Mouse (Mus musculus) v-Abl transformed pro-B cells (cell line): ENCODE results near the gene Zdhhc6.

ENCODE experiments used
- in situ Hi-C, 2 experiments: fragments of 400-800 bp; cut with MboI; formaldehyde crosslinking; loops; one replicate each; pipeline ENCODE4 v1.15.1; 2025; ENCODE audit not compliant: unreplicated experiment in 2 of 2

Gene Zdhhc6

DNA sequence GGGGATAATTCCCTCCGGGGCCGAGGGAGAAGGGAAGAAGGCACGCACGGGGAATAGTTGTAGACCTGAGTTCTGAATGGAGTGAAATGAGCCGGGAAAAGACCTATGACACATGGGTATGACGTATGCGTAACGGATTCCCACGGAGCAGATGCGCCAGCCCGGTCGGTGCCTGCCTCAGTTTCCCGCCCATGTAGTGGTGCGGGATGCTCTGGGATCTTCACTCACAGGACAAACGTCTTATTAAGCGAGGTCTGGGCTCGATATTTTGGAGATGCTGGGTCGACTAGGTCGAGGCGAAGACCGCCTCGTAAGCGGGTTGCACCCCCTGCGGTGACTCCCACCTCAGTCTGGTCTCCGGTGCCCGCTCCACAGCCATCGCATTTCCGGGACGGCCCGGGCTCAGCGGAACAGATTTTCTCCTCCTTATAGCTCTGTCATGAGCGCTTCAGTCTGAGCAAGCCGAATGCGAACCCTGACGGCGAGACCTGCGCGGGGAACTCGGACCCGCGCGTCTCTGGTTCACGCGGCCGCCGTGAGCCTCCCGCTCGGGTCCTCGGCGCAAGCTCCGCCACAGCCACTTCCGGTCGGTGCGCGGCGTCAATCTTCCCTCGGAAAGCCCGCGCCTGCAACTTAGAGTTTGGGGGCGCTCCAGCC lies at the start of gene Zdhhc6:
Gene Zdhhc6 (minus strand): TSS at position 581 of the 657 bp plus-strand sequence.
- in situ Hi-C loops = loop anchor here (10.0 to 25.0 kb wide), 5 partner anchors 1278 to 1921 kb away; partner anchors contain the start of genes Bbip1 (in 2 of the 2), Shoc2 (in 2 of the 2), Adra2a (in 1 of the 2) and Smndc1 (in 1 of the 2)

DNA sequence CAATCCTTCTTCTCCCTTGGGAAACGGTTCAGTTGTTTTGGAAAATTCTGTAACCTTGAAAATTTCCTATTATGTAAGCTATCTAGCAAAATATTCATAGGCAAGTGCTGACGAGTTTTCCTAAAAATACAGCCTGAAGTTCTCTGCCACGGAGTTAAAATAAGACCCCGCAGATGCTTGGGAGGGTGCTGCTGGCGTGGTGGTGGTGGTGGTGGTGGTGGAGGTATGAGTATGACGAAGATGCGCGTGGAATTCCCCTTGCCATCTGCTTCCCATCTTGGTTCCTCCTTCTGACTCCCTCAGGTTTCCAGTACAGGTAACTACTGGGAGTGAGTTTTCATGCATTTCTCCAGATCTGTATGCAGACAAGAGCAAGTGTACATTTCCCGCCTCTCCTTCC lies 46.8 kb upstream of the Zdhhc6 start:
- in situ Hi-C loops = no loop called here

DNA sequence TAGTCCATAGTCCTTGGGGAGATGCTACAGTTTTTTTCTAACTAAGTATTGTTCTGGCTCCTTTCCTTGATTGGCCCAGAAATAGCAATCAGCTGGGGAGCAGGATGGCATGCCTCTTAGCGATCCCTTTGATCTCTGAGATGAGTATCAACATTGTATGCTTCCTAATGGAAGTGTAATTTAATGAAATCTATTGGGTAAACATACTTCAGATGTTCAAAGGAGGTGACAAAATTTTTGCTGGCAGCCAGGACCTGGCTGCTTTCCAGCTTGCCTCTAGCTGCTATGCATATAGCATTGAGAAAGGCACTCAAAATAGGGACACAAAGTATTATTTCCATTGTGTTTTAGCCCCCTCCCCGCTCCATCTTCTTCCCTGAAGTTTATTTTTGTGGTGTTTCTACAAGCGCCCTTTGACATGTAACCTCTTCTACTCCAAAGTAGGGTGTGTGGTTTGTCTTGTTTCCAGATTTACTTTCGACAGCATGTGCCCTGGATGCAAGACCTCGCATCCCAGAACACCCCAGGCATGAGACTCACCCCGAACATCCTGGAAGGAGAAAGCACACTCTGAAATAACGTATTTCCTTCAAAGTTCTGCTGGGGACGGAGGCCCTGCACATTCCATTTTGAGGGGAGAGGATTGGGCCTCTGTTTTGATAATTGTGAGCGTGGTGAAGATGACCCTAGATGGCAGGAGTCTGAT lies 35.0 kb upstream of the Zdhhc6 start:
- in situ Hi-C loops = no loop called here

DNA sequence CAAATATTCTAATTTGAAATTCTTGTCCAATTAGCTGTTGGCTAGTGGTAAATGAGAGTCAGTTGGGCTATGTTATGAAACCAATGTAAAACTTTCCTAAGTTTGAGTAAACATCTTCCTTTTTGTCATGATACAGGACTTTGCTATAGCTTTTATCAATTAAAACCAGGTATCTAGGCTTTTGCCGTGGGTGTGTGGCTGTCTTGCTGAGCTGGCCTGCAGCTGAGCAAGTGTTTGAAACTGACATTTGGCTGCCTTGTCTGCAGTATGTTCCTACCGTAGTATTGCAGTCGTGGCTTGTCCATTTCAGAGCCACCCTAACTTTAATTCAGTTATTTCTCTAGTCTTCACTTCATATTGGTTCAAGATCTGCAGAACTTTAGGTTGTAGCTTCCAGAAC lies 32.4 kb upstream of the Zdhhc6 start:
- in situ Hi-C loops = loop anchor here in 1 of 2 experiments (10.0 kb wide), 1 partner anchor 527 kb away; no protein-coding TSS in a partner anchor

DNA sequence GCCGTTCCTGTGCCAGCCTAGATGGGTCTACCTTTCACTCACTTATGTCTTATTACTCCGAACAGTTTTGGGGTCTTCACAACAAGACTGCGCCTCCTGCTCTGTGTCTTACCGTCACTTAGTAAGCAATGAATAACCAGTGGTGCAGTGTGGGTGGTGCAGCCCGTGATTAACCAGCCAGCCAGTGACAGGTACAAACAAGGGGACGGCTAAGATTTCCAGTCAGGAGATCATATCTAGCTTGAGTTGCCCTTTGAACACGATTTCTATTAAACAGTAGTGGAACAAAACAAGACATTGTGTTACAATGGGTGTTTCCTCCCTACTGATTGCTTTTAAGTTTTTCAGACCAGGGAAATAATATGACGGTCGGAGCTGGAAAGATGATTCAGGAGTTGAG lies 27.4 kb upstream of the Zdhhc6 start:
- in situ Hi-C loops = loop anchor here in 1 of 2 experiments (10.0 kb wide), 1 partner anchor 532 kb away; no protein-coding TSS in a partner anchor

DNA sequence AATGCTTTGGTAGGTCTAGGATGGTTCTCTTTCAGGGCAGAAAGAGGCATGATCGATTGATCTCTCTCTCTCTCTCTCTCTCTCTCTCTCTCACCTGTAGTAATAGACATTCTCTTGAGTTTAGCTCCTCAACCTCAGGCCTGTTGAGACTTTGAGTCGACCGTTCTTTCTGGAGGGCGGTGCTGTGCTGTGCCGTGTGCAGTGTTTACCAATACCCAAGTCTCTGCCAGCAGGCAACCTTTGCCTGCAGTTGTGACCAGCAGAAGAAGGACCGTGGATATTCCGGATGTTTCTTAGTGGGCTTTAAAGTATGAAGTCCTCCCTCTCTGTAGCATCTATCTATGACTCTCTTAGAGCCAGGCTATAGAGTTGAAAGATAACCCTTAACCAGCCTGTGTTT lies 26.6 kb upstream of the Zdhhc6 start:
- in situ Hi-C loops = loop anchor here in 1 of 2 experiments (10.0 kb wide), 1 partner anchor 532 kb away; no protein-coding TSS in a partner anchor

DNA sequence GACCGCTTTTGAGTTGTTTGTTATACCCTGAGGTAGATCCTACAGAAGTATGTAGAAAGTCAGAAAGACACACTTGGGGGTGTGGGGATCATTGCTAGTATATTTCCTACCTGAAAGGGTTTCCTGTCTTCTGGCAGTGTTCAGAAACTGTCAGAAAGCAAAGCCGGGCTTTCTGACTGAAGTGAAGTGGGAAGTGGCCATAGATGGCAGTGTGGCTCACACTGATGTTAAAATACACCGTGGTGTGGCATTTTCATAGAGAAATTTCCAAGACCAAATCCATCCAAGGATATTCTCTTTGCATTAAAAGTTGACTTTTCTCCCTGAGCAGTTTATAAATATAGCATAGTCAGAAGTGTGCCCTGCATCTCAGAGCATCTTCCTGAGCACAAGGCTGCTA lies 25.5 kb upstream of the Zdhhc6 start:
- in situ Hi-C loops = loop anchor here in 1 of 2 experiments (10.0 kb wide), 1 partner anchor 533 kb away; no protein-coding TSS in a partner anchor

DNA sequence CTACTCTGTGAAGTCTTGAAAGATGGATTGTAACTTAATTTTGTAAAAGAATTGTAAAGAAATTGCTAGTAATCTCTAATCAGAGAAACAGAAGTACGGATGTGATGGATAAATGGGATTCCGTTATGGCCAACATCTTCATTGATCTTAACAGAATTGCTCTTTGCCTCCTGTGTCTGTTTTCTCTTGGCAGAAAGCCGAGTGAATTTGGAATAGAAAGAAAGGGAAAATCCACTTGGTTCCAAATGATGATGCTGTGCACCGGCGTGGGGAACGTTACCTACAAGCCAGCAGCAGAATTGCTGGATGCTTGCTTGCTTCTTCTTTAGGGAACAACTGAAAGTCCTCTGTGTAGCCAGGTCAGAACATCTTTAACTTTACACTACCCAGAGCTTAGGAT lies 24.7 kb upstream of the Zdhhc6 start:
- in situ Hi-C loops = loop anchor here in 1 of 2 experiments (10.0 kb wide), 1 partner anchor 534 kb away; no protein-coding TSS in a partner anchor

DNA sequence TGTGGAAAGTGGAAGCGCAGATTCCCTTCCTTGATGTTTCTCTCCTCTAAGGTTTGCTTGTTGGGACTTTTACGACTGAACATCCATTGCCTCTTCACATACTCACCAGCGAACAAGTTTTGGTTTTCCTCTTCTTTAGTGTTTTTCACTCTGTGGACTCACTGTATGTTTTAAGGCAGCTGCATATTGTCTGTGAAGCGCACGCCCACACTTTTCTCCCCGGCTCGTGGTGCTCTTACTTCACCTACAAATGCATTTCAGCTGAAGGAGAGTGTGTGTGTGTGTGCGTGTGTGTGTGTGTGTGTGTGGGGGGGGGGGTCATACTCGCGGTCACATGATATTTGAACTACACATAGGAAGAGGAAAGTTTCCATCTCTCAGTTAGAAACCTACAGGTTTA lies 21.8 kb upstream of the Zdhhc6 start:
- in situ Hi-C loops = loop anchor here (5.0 kb wide), 3 partner anchors 540 to 915 kb away; no protein-coding TSS in a partner anchor

DNA sequence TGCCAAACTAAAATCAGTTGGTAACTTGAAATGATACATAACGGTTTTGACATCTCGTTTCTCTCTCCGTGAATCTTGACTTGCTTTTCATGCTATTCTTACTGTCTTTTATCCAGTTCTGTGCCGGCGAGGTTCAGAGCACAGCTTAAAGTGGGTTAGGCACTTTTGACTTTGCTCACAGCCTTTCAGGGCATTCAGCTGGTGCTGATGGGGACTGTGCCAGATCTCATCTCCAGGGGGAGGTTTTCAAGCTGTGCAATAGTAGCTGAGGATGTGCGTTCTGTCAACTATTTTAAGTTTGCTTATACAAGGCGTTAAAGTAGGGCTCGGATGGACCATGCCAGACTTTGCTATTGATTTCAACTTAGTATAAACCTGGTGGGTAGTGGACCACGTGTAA lies 21.2 kb upstream of the Zdhhc6 start:
- in situ Hi-C loops = loop anchor here (5.0 kb wide), 3 partner anchors 540 to 915 kb away; no protein-coding TSS in a partner anchor

DNA sequence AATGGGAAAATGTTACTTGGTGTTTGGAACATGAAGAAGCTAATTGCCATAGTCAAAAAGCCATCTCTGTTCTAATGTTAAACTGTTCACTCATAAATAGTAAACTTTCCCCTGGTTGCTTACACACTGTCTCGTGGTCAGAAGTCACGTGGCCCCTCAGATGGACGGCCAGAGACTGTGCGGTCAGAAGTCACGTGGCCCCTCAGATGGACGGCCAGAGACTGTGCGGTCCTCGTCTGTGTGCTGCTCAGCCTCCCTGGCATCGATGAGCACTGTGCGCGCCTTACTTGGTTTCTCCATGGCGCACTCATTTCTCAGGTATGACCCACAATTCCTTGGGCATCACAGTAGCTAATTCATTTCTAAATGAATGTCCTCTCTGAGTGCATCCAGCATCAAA lies 20.6 kb upstream of the Zdhhc6 start:
- in situ Hi-C loops = loop anchor here (5.0 kb wide), 3 partner anchors 541 to 916 kb away; no protein-coding TSS in a partner anchor

DNA sequence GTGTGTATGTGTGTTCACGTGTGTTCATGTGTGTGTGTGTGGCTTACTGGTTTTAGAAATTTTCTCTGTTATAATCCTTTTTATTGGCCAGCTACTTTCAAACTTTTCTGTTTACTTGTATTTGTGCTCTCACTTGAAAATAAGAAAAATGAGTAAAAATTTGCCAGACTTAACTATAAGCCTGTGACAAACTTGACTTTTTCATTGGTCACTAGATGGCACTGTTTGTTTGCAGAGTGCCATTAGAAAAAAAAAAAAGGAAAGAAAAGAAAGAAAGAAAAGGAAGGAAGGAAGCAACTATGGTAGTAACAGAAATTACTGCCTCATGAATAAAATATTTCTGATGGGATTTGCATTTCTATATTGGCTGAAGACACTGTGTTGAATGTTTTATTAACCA lies 20.0 kb upstream of the Zdhhc6 start:
- in situ Hi-C loops = loop anchor here (5.0 kb wide), 3 partner anchors 541 to 916 kb away; no protein-coding TSS in a partner anchor

DNA sequence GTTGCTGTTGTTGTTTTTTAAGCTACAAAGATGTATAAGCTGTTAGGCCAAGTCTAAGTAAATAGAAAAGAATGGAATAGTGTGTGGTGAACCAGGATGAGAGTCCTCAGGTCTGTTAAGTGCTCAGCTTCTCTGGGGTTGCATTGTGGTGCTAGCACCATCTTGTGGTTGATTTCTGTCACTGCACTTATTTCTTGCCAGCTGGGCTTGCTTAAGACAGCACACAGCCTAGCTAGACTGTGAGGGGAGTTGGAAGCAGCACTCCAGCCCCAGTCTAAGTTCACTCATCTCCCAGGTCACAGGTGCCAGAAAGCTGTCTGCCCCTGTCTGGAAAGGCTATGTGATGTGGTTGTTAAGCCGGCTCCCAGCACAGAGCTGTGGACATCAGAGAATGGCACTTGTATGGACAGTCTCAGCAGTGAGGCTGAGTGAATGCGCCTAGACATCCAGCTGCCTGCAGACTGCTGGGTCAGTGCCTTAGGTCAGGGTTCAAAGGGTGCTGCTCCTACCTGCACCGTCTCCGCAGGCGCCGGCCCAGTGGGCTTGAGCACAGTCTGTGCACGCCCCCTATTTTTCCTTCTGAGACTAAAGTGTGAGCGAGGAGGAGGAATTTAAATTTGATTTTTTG lies 16.9 kb upstream of the Zdhhc6 start:
- in situ Hi-C loops = no loop called here

DNA sequence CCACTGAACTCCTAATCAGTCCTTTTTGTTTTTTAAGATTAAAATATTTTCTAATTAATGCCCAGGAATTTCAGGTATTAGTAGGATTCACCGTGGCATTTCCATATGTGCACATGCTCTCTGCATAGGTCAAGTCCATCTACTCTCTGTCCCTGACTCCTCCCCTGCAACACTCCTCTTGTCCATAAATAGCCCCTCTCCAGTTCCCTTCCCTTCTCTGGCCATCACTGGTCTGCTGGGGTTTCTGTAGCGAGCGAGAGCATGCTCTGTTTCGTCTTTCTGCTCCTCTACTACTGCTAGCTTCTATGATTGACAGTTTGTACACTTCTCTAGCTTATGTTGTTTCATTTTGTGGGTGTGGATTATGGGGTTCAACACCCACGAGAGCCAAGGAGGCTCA lies 15.9 kb upstream of the Zdhhc6 start:
- in situ Hi-C loops = no loop called here

DNA sequence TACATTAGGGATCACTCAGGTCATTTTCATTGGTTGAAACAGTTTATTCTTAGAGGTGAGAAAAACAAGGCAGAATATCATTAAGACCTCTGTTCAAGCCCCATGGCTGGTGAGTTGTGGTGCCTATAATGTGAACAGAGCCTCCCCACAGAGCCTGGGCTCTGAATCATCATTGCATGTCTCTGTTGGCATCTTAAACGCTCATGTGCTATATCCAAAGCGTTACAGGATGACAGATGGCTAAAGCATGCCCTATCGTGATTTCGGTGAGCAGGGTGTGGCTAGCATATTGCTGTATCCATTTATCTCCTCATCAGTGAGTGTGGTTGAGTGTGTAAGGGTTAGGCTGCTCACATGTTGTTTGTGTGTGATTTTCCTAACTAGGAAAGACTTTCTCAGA lies 11.7 kb upstream of the Zdhhc6 start:
- in situ Hi-C loops = loop anchor here in 1 of 2 experiments (10.0 kb wide), 1 partner anchor 1673 kb away; no protein-coding TSS in a partner anchor

DNA sequence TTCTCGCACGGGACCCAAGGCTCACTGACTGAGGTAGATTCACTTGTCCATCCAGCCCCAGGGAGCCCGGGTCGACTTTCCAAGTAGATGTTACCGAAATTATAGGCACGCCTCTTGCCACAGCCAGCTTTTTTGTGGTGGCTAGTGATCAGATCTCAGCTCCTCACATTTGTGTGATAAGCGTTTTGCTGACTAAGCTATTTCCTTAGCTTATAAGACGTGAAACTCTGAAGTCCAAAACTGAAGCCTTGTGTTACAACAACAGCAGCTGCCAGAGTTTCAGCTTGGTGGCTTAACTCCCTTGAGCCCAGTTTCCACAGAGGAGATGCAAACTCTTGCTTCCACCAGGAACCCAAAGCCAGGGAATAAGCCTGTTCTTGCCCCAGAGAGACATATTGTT lies 6.8 kb upstream of the Zdhhc6 start:
- in situ Hi-C loops = loop anchor here (10.0 to 25.0 kb wide), 5 partner anchors 1285 to 1668 kb away; partner anchors contain the start of genes Bbip1 (in 2 of the 2), Shoc2 (in 2 of the 2) and Adra2a (in 1 of the 2)

DNA sequence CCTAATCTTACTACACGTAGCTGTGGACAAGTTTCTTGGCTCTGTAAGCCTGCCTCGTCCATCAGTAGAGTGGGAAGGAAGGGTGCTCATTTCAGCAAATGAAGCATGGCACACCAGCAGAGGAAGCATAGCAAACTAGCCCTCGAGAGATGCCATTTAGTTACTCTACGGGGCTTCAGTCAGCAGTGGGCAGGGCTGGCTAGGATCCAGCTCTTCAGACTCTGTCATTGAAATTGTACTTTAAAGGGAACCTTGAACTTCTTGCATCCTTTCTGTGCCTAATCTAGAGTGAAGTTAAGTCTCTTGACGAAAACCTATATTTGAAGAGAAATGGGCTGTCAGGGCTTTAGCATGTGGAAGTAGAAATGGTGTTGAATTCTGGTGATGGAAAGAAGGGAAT lies 3.7 kb upstream of the Zdhhc6 start:
- in situ Hi-C loops = loop anchor here (10.0 to 25.0 kb wide), 5 partner anchors 1282 to 1925 kb away; partner anchors contain the start of genes Bbip1 (in 2 of the 2), Shoc2 (in 2 of the 2), Adra2a (in 1 of the 2) and Smndc1 (in 1 of the 2)

DNA sequence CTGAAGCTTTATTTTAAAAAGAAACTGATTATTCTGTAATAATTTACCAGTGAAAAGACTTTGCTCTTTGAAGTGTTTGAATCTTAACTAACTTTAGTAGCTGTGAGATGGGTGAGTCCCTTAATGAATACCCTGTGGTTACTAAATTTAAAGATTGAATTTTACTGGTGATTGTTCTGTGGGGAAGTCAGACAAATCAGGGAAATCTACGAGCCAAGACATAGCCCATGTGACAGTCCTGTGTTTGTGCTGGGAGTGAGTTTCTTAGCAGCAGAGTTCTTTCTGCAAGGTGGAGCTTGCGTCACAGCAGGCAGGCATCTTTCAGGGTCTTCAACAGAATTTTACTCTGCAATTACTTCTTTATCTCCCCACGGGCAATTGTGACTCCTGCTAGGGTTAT lies 3.2 kb upstream of the Zdhhc6 start:
- in situ Hi-C loops = loop anchor here (10.0 to 25.0 kb wide), 5 partner anchors 1282 to 1924 kb away; partner anchors contain the start of genes Bbip1 (in 2 of the 2), Shoc2 (in 2 of the 2), Adra2a (in 1 of the 2) and Smndc1 (in 1 of the 2)

DNA sequence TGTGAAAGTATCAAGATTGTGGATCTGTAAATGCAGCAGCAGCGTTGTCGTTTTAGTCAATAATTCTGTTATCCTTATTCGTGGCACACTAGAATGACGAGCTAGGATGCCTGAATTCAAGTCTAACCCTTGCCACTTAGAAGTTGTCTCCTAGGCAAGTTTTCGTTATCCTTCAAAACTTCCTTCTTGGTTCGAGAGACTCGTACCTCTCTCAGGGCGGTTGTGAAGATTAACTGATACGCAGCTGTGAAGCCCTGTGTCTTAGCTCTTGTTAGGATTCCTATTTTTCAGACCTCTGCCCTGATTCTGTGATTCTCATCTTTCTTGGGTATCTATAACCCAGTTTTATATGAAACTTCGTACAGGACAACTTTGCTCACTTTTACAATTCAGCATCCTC lies 1.1 kb upstream of the Zdhhc6 start:
- in situ Hi-C loops = loop anchor here (10.0 to 25.0 kb wide), 5 partner anchors 1280 to 1922 kb away; partner anchors contain the start of genes Bbip1 (in 2 of the 2), Shoc2 (in 2 of the 2), Adra2a (in 1 of the 2) and Smndc1 (in 1 of the 2)
